8 mouse cellular contexts compared by ENCODE assay signal in the genomic region with DNA sequence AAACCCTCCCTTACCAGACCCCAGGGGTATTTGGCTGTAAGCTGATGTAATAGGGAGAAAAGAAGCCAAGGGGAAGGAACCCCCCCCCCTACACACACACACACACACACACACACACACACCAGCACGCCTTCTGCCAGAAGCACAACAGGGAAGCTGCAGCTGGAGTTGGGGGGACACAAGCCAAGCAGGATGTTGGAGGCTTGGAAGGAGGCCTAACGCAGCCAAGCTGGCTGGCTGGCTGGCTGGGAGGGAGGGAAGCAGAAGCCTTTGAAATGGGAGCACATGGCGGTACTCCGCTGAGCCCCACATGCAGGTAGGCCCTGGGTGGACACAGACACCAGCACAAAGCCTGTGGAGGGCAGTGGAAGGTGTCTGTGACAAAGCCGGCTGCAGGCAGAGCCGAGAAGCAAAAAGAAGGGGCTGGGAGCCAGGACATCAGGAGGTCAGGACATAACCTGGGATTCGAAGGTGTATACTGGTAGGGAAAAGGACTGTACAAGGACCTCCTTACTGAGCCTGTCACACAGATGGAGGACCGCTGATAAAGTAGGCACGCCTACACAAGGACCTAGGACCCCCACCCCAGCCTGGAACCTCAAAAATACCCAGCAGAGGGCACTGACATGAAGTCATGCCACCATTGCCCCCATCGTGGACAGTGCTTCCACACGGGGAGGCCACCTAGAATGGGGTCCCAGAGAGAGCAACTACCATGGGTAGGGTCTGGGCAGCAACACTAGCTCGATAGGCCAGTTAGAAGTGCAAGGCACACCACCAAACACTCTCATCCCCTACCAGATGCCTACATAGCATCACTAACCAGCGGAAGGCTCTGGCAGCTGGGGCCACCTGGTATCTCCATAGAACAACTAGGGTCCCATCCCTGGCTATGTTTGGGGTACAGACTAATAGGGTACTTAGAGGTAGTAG. TPM values are rescaled to one million over a fixed set of nuclear protein-coding genes. Genes with fewer than 3 reads are reported as not detected.
DNase-seq lines count a peak whose midpoint lies in the region; ATAC-seq and TF ChIP-seq lines count a peak whose summit lies in the region.

No protein-coding gene starts in this region.

- H3K4me1 ChIP-seq in limb, embryonic 14.5 days (ENCODE audit: control insufficient read depth, insufficient read depth, low read length): peaks cover 55% of the 10 kb centered on the region
- H3K4me1 ChIP-seq in stomach, embryonic 16.5 days (ENCODE audit: control insufficient read depth, insufficient read depth, low read length): peaks cover 25% of the 10 kb centered on the region

- no peaks in the 10 kb centered on the region for H3K27me3 ChIP-seq in limb, embryonic 14.5 days (ENCODE audit: control insufficient read depth, insufficient read depth, low read length)
- no peaks in the 10 kb centered on the region for H3K27me3 ChIP-seq in stomach, embryonic 16.5 days (ENCODE audit: control insufficient read depth, insufficient read depth, low read length)

- no peaks in the 10 kb centered on the region; the same call in 1 of the 2 replicates for H3K36me3 ChIP-seq in limb, embryonic 14.5 days (ENCODE audit: control insufficient read depth, insufficient read depth, low read length)
- no peaks in the 10 kb centered on the region for H3K36me3 ChIP-seq in stomach, embryonic 16.5 days (ENCODE audit: control insufficient read depth, insufficient read depth, low read length)

- 56% methylated on average over 13 of the region's 13 CpGs for WGBS in limb, embryonic 14.5 days
- 66% methylated on average over 13 of the region's 13 CpGs for WGBS in stomach, embryonic 16.5 days

- H3K4me2 ChIP-seq in limb, embryonic 14.5 days (replicated peaks; ENCODE audit: low read depth, low read length, severe bottlenecking): no peak overlapping the region
- H3K4me2 ChIP-seq in stomach, embryonic 16.5 days (ENCODE audit: low read depth, low read length): no peak overlapping the region

- DNase-seq in cerebellum, adult 11-12 months: peak; percentile 66
- no peak for DNase-seq in cerebellum, postnatal 36 days
- DNase-seq in urinary bladder, postnatal 4 days (ENCODE audit: low spot score in 2 of 2): peak; percentile 72 to 79
- no peak for DNase-seq in urinary bladder, postnatal 25 days (ENCODE audit: low spot score)
- peak; percentile 84 for DNase-seq in heart, postnatal 4 days
- peak; percentile 86 for DNase-seq in limb, embryonic 14.5 days (ENCODE audit: low spot score)
- DNase-seq in spleen, postnatal 14 days (ENCODE audit: low spot score in 2 of 2): no peak

- no peak overlapping the region for H3K4me3 ChIP-seq in limb, embryonic 14.5 days (replicated peaks; ENCODE audit: low read length)
- no peak overlapping the region for H3K4me3 ChIP-seq in stomach, embryonic 16.5 days (replicated peaks; ENCODE audit: low read length)

- no peaks in the 10 kb centered on the region for H3K9me3 ChIP-seq in limb, embryonic 14.5 days (ENCODE audit: control insufficient read depth, low read length)
- no peaks in the 10 kb centered on the region for H3K9me3 ChIP-seq in stomach, embryonic 16.5 days (replicated peaks; ENCODE audit: control insufficient read depth, low read length)

- TF ChIP-seq POLR2A in limb, embryonic 14.5 days (IDR thresholded peaks at IDR 0.05; ENCODE audit: borderline replicate concordance, extremely low read depth, insufficient read depth, insufficient read length): no peak

- ATAC-seq in limb, embryonic 14.5 days (ENCODE audit: low FRiP score, low read depth): peak; percentile 65
- peak; percentile 68; the same call in 1 of the 2 replicates for ATAC-seq in stomach, embryonic 16.5 days (ENCODE audit: insufficient read depth, low FRiP score)

- H3K9ac ChIP-seq in limb, embryonic 14.5 days (ENCODE audit: low read depth, low read length, severe bottlenecking): no peak overlapping the region
- H3K9ac ChIP-seq in stomach, embryonic 16.5 days (ENCODE audit: low read length): no peak overlapping the region

- peak overlapping the region; percentile 59 for H3K27ac ChIP-seq in limb, embryonic 14.5 days (replicated peaks; ENCODE audit: low read depth, low read length)
- H3K27ac ChIP-seq in stomach, embryonic 16.5 days (ENCODE audit: low read length): peak overlapping the region; percentile 84

RNA-seq across cellular contexts. Expression of gene Tspan9, which starts 53.4 kb away (rescaled TPM):
- 100 to 1,000 TPM; 216 TPM for total RNA-seq in heart, postnatal 4 days (2021)
- 151 and 192 TPM in 2 replicates for polyA plus RNA-seq in limb, embryonic 14.5 days (2012; rRNA removed)
- 134 and 141 TPM in 2 replicates for polyA plus RNA-seq in limb, embryonic 14.5 days (2014; fragmentation: Nextera tagmentation; extraction: Ambion mirVana)
- 177 and 178 TPM in 2 replicates for polyA plus RNA-seq in stomach, embryonic 16.5 days (2015; fragmentation: Nextera tagmentation; extraction: Ambion mirVana)

Comparison
In these comparisons a context has a peak if more than half of its experiments do, and no peak if none do; other contexts are left out.
1. DNase-seq: peak in cerebellum, adult 11-12 months (single experiment), urinary bladder, postnatal 4 days (2 of 2), heart, postnatal 4 days (single experiment) and limb, embryonic 14.5 days (single experiment); none in cerebellum, postnatal 36 days (0 of 2), urinary bladder, postnatal 25 days (single experiment) and spleen, postnatal 14 days (0 of 2).